Mouse (Mus musculus): ENCODE measurements around the gene Sox2.

DNA sequence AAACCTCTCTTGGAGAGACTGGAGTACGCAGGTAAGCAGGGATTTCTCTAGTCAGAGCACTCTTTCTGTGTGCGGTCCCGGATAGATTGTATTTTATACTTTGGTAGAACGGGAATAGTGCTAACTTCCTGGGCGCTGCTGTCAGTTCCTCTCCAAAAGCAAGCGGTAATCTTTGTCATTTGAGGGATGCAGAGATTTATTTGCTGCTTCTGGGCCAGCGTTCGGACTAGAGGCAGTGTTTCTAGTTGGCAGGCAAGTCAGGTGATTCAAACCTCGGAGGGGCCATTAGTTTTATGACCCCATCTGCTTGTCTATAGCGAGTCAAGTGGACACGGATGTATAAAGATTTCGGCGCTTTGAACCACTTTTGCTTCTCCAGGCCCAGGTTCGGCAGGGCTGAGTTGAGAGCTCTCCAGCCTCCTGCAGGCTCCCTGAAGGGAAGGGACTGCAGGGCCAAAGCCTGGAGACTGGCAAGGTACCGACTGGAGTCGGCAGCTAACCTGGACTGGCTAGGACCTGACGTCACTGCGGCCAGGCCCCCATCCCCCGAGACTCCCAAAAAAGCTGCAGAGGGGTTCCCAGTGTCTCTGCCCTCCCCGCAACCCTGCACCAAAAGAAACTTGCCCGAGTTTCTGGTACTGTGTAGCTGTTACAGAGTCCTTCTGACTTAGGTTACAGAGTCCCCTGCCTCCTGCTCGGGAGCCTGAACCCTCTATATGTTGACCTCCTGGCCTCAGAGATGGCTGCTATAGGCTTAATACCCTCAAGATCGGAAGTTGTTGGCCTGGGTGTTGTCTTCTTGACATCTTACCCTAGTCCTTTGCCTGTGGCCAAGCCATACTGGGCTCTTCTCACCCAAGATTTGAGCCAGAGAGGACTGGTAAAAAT lies 6.9 kb downstream of the Sox2 start:
- no peak for TF ChIP-seq POLR2A (IDR thresholded peaks at IDR 0.05; ENCODE audit: insufficient read length, low read depth)
- no peak for TF ChIP-seq TCF12 (IDR thresholded peaks at IDR 0.05; ENCODE audit: insufficient read depth, poor library complexity, severe bottlenecking)

Data from myocyte (in vitro differentiated cells).